Mouse (Mus musculus): ENCODE data around the gene Mettl5.

GRCm38 (mm10) chr2:69828031-69828430 is 57.4 kb downstream of the Mettl5 start:
- TF ChIP-seq POLR2A (IDR thresholded peaks at IDR 0.05; ENCODE audit: control insufficient read depth, low read depth, low read length) (no peak), CTCF (IDR thresholded peaks at IDR 0.05; ENCODE audit: control insufficient read depth, insufficient read depth, insufficient replicate concordance, low read depth, low read length) (no peak)

Measured in testis, adult 2 months (tissue).